Mouse (Mus musculus) left cerebral cortex, postnatal 10 days (tissue): ENCODE data around the gene Myocd. TPM values are rescaled to one million over a fixed set of nuclear protein-coding genes. Genes with fewer than 3 reads are reported as not detected.
A peak's percentile ranks its signal among the peaks of the same experiment; 100 is the strongest.

Source experiments
- DNase-seq, 2 experiments: peaks; one replicate each; pipeline ENCODE4 v3.0.0; 2021 to 2022; ENCODE audit warnings: low spot score in 2 of 2, mixed read lengths in 1 of 2; ENCODE audit errors: extremely low spot score in 1 of 2
- intact Hi-C: fragments of 180-260 bp; cut with DNase I; formaldehyde crosslinking; loops from one replicate; pipeline ENCODE4 v1.15.1; 2025
- total RNA-seq, 2 experiments: library from RNA; stranded (reverse); gene quantifications; 2 replicates each; pipeline ENCODE4 v1.2.3; 2021

The Myocd gene
- total RNA-seq, 2 experiments from 2014 or later: 0.49 to 0.83 TPM

DNA sequence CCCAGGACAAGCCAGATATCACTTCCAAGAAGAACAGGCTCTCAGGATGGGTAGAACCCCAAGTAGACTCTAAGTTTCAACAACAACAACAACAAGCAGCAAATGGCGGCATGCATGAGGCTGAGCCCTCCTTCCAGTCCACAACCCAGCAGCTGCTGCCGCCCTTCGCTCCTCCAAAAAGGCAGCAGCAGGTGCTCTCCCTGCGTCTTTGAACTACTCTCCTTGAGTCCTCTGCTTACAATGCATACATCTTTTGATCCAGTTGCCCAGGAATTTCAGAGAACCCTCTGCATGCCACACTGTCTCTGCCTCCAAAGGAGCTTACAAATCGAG, 111.2 kb downstream of the Myocd start:
- no peak for DNase-seq
- intact Hi-C loops: no loop called here

DNA sequence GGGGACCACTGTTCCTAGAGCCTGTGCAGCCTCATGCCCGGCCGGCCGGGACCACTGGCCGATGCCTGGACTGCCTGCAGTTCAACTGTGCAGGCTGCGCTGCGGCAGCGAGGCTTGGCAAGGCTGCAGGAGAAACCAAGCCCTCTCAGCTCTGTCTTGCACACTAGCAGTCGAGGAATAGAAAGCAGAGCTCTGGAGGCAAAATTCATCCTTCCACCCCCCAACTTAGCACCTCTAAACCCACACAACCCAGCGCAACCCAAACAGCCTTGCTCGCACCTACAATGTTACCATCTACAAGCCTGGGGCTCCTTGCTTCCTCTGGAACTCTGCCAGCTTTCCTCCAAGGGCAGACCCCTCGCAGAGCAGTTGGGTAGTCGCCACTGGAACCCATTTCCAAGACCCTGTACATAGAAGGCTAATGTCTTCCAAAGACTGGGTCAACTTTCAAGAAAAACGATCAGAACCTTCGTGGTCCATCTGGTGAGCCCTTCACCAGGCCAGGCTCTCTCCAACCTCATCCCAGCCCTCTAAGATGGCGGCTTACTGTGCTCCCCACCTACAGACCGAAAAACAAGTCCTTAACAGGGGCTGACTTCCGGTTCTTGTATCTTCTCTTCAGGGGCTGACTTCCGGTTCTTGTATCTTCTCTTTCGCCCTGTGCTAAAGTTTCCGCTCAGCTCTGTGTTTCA, 111.7 kb downstream of the Myocd start:
- no peak for DNase-seq
- intact Hi-C loops: no loop called here

DNA sequence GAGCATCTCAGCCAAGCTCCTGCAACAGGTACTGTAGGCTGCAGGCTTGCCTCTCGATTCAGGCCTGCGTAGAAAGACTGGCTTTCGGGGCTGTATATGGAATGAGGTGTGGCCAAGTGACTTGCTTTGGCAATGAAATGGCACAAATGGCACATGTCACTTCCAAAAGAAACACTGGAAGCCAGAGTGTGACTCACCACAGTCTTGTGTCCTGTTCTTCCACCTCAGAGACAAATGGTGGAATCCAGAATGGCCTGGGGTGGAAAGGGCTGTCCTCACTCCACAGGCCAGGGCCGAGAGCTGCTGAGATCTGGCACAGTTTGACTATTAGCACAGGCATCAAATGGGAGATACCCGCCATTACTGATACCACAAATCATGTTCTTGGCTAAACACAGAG, 116.8 kb downstream of the Myocd start:
- intact Hi-C loops: no loop called here
- DNase-seq: no peak

DNA sequence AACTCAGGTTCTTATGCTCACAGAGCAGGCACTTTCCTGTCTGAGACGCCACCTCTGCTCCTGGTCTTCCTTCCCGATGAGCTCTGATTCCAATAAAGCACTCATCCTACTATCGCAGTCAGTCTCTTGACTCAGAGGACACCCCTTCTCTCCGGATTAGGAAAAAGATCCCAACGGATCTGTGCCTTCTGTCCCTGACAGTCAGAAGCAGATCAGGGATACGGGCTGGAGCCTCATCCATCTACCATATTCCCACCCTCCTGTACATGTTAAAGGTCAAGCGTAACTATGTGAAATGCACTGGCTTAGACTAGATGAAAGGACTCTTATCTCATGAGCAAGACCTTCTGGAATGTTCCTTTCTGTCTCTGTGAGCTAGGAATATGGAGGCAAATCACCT, 121.3 kb downstream of the Myocd start:
- intact Hi-C loops: no loop called here
- no peak for DNase-seq

- DNase-seq: no peak
- intact Hi-C loops: no loop called here
These were observed 126.9 kb downstream of the Myocd start for GRCm38 (mm10) chr11:65142838-65143417.

DNA sequence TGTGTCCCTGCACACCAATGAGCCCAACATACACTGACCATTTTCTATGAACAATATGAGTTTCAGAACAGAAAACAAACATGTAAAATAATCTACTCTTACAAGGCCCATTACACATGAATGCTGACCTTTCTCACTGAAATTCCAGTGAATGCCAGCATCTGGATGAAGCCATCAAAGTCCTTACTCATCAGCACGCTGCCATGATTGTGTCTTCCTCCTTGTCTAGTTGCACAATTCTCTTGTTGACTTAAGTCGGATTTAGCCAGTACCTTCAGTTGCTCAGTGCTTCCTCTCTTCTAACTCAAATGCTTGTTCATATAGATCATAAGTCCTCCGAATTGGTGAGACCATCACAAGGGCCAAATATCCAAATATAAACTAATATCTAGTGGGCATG, 130.8 kb downstream of the Myocd start:
- intact Hi-C loops: no loop called here

DNA sequence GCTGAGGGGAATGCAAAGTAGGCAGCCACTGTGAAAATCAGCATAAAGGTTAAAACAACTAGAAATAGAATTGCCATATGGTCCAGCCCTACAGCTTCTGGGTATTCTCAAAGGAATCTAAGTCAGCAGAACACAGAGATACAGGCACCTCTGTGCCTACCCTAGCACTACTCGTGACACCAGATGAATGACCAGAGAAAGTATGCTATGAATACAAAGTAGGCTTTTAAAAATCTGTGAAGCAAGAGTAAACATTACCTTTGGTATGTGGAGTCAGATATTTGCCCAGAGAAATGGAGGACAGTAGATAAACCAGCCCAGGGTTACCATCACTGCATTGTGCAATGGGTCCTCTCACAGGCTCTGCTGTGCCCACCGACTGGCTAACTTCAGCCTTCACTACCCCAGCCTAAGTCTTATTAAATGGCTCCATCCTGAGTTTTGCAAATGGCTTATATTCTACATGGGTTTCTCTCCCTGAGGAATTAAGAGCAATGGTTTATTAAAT, 132.6 kb downstream of the Myocd start:
- no peak for DNase-seq
- intact Hi-C loops: no loop called here

More for the DNA sequence above, 130.8 kb downstream of the Myocd start:
- no peak for DNase-seq

DNA sequence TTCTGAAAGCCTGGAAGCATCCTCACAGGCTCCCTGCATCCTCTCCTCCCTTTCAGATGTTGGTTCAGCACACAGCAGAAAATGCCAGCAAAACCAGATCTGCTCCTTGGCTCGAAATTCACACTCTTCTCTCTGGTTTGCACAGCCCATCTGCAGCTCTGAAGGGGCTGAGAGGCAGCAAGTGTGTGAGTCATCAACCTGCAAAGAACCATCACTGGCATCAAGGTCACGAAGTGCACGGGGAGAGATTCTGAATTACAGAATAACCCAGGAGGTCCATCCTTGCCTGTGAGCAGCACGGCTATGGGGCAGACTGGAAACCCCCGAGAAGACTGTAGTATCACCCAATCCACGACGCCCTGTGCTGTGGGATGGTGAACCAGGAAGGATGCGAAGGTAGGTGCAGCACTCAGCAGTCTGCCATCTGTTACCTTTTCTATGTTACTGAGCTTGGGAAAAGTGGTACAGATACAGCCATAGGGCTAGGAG, 134.5 kb downstream of the Myocd start:
- intact Hi-C loops: no loop called here
- no peak for DNase-seq

- no peak for DNase-seq
- intact Hi-C loops: no loop called here
These were observed 136.1 kb downstream of the Myocd start for GRCm38 (mm10) chr11:65133661-65134060.

DNA sequence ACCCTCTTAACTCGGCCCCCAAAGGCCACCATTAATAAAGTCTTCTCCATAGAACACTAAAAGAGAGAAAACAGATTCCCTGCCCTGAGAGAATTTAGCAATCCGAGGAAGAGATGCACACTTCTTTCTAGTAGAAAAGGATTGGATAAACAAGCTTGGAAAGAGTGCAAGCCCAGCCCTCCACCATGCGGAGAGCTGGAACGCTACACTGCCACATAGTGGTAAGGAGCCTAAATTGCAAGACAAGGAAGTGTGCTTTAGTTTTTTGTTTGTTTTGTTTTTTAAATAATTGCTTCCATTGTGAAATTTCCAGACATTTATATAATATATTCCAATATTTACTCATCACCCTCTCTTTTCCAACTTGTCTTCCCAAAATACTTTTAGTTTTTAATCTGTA, 140.7 kb downstream of the Myocd start:
- no peak for DNase-seq
- intact Hi-C loops: no loop called here

DNA sequence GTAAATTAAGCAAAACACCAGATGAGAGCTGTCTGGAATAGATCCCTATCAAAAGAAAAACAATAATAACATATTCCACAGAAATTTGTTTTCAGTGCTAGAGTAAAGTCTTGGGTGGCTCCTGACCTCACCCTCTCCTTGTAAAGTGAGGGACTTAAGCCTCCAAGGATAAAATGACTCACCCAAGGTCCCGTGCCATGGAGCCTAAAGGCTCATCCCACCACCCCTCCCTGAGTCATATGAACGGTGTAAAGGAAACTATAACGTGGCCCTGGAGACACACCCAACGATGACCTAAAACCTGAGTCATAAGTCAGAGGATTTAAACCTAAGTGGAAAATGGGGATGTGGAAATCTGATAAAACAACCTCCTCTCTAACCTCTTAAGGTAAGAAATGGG, 141.1 kb downstream of the Myocd start:
- no peak for DNase-seq
- intact Hi-C loops: no loop called here

DNA sequence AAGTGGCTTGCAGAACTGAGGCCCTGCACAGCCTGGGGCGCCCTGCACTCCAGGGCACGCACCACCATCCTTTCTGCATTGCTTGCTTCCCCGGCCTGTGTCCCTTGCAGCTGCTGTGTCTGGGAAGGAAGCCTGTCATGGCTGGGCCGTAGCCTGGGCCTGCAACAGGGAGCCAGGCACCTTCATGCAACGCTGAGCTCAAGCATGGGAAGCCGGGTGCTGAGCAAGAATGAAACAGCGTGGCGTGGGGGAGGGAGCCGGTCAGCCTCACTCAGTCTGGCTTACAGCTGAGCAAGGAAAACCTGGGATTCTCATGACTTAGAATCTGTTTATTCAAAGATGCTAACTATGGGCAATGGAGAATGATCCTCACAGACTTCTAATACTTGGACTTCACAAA, 143.2 kb downstream of the Myocd start:
- peak; percentile 19 to 57 for DNase-seq
- intact Hi-C loops: no loop called here

Other genes with a start within 250 kb of the Myocd start
- 1 to 10 TPM; 3.1 to 4.2 TPM for gene 1700086D15Rik, start 110.1 kb downstream of the Myocd start, total RNA-seq
- 100 to 1,000 TPM; 136 to 139 TPM for gene Arhgap44, start 107.0 kb downstream of the Myocd start, total RNA-seq